In genomic region chr1:55279081-55279480, GRCm38 (mm10) we compare ENCODE assay signal across 16 mouse cellular contexts. TPM values are rescaled to one million over a fixed set of nuclear protein-coding genes. Genes with fewer than 3 reads are reported as not detected.
DNase-seq lines count a peak whose midpoint lies in the region.
"Had no signal": no experiment of that assay in that cellular context is flagged by ENCODE, and none has a peak within 500 bp of the region (broad histone marks: within the 10 kb centered on the region; RNA-seq: fewer than 3 reads in every experiment).

No protein-coding gene starts in this region.

- DNase-seq in ES-CJ7 (ENCODE audit: low read depth, low spot score) = peak; percentile 85
- peak; percentile 53 for DNase-seq in R1 (ENCODE audit: low read depth, low spot score)
- DNase-seq in ZHBTc4 (ENCODE audit: low read depth, low spot score) = peak; percentile 66
- no peak for DNase-seq in gastrocnemius, postnatal 25 days
- no peak for DNase-seq in urinary bladder, adult 18-20 months (ENCODE audit: low spot score in 2 of 2)
- no peak for DNase-seq in spleen, postnatal 36 days (ENCODE audit: low spot score in 2 of 2)
- DNase-seq: adrenal gland, adult 2 months; adrenal gland, postnatal 10 days; adrenal gland, postnatal 25 days; cerebellum, adult 11 months; cerebellum, adult 18-20 months; cerebellum, adult 8-10 months; cerebellum, adult 9-11 months; cerebellum, postnatal 14 days; cerebellum, postnatal 36 days; embryo, embryonic 11 days had no signal

RNA-seq across cellular contexts. Expression of gene Mars2, which starts 42.1 kb away (rescaled TPM):
- total RNA-seq in gastrocnemius, postnatal 25 days (2021) = 1 to 10 TPM; 2.7 to 2.8 TPM

RNA-seq across cellular contexts. Expression of gene Rftn2, which starts 52.5 kb away (rescaled TPM):
- 1 to 10 TPM; 4.7 to 5.1 TPM for total RNA-seq in gastrocnemius, postnatal 25 days (2021)

Comparison
In these comparisons a context has a peak if more than half of its experiments do, and no peak if none do; other contexts are left out.
1. DNase-seq: peak in ES-CJ7 (single experiment), R1 (single experiment) and ZHBTc4 (single experiment); none in gastrocnemius, postnatal 25 days (single experiment), urinary bladder, adult 18-20 months (0 of 2) and spleen, postnatal 36 days (0 of 2).